Mouse (Mus musculus): Measurements from ENCODE around the gene Ripply2.
A peak's percentile ranks its signal among the peaks of the same experiment; 100 is the strongest.
"Not testable (repeated sequence)": the region's sequence is repeated elsewhere in the genome, so short reads cannot be mapped to it uniquely, and the experiment has no call there.

Ripply2 gene

DNA sequence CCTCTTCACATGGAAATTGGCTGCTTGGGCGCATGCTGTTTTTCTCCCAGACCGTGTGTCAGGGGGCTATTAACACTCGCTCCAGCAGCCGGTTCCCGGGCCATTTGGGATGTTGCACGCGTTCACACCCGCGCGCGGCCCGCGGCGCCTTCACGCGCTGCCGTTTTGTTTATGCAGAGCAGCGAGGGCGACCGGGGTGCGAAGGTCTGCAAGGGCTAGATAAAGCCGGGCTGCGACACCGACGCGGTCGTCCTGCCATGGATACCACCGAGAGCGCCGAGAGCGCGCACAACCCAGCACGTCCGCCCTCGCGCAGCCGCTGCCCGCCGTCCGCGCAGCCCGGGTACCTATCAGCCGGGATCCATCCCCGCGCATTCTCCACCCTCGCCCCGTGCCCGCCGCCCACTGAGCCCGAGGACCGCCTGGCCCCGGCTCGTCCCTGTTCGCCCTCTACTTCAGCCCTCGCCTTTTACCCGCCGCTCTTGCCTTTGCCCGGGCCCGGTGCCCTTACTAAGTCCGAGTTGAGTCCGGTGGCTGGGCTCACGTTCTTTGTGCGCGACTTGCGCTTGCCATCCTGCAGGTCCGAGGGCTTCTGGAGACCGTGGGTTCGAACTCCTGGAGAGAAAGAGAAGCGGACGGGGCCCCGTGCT lies at the start of gene Ripply2:
Ripply2 (plus strand) TSS at position 250 of the 650 bp plus-strand sequence.
- DNase-seq = peak; percentile 18

DNA sequence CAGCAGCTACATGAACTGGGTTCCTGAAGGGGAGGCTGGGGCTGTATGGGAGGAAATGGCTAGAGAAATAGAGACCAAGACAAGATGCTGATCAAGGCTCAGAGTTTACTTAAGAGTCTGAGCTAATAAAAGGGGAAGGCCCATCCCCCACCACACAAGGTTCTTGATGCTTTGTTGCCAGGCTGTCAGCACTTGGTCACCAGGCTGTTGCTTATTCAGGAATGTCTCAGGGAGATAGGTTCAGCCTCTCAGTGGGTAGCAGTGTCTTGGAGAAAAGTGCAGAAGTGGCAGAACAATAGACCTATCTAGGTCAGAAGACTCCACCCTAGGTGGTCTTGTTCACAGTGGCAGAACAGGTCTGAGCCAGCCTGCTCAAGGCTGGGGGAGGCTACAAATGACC lies 42.9 kb upstream of the Ripply2 start:
- DNase-seq = not testable (repeated sequence)

DNA sequence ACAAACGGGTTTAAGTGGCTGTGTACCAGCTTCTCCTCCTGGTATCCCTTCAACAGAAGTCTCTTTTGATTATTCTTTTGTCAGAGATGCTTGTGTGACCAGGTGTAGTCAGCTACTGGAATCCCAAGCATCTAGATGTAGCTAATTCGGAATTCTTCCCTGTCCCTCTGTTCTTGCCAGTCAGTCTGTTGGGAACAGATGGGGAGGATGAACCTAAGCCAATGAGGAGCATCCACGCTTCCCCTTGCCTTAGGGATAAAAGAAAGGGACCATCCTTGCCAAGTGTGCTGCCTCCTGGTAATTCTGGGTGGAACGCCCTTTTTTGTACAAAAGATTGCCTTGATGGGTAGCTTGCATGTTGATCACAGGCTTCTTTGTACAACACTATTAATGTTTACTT lies 41.8 kb upstream of the Ripply2 start:
- no peak for DNase-seq

DNA sequence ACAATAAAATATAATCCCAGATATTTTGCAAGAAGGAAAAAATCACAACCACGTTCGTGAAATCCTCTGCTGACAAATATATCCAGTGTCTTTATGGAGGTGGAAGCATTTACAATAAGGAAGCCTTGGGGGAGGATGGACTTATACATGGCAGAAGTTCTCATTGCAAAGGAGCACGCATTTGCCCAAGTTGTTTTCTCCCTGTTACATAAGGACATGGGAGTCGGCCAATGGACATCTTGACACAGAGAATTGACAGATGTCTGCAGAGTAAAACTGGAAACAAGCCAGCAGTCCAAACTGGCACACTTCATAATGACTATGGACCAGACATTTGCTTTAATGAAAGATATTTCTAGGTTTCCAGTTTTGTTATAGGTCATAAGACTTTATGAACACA lies 38.4 kb upstream of the Ripply2 start:
- DNase-seq = no peak

DNA sequence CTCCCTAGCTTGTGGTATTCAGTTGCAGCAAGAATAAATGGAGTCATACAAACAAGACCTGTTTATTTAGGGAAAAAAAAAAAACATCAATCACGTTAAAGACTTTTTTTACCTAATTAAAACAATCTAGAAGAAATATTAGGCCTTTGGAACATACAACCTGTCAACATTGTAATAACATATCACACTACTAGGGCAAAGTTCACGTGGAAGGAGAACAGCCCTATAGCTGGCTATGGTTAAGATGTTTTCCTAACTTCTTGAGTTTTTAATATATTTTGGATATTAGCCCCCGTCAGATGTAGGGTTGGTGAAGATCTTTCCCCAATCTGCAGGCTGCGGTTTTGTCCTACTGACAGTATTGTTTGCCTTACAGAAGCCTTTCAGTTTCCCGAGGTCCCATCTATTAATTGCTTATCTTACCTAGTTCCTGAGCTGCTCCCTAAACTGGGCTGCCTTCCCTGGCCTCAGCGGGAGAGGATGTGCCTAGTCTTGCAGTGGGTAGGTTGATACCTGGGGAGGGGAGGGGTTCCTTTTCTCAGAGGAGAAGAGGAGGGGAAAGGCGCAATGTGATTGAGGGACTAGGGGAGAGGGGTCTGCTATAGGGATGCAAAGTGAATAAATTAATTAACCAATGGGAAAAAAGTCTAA lies 37.0 kb upstream of the Ripply2 start:
- DNase-seq = no peak

DNA sequence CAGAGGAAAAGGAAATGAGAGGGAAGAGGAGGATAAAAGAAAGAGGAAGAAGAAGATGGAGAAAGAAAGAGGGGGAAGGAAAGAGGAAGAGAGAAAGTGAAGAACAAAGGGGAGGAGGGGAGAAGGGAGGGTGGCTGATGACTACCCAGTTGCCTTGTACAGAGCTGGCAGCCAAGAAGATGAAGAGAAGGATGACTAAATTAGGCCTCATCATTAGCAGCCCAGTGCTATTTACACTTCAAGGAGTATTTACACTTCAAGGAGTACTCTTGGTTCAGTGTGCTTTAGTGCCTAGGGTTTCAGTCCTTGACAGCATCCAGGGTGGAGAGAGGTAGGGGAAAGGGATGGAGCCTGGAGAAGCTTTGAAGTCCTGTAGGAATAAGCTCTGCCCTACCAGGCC lies 35.3 kb upstream of the Ripply2 start:
- no peak for DNase-seq

DNA sequence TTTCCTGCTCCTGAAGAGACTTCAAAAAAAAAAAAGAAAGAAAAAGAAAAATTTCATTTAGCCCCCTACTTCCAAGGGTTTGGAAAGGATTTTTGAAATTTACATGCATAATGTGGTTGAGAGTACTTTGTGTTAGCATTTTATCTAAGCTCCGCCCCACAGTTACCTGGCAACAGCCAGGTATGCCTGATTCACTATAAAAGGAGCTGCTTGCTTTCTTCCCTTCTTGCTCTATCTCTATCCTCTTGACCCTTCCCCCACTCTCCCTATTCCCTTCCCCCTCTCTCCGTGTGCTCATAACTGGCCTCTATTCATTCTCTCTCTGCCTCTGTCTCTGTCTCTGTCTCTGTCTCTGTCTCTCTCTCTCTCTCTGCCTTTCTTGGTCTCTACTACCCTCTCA lies 34.4 kb upstream of the Ripply2 start:
- DNase-seq = no peak

DNA sequence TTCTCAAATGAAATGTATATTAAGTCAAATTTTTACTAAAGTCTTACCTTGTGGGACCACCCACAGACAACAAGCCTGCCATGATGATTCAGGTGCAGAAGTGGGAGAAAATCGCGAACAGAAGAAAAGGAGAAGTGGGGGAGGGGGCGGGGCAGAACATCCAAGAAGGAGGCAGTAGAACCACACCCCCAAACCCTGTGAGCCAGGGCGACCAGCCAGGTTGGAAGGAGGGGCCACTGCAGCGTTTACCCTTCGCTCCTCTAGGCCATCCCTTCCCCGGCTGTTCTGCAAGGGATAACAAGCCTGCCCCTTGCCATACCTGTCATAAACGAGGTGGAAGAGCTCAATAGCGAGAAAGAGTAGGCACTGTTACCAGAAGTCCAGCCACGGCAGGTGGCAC lies 33.8 kb upstream of the Ripply2 start:
- no peak for DNase-seq

DNA sequence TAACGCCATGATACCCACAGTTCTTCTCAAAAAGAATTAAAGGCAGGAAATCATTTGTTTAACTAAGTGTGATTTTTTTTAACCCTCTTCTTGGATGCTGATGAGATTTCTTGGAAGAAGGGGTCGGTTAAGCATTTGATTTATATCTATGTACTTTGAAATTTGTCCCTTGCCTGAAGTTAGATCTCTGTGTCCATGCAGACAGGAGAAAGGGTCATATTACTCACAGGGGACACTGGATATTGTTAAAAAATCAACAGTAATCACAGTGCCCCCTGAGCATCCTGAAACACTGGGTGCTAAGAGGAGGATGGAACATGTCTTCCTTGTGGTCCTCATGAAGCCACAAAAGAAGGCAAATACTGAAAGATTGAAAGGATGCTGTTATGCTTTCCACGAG lies 30.8 kb upstream of the Ripply2 start:
- no peak for DNase-seq

DNA sequence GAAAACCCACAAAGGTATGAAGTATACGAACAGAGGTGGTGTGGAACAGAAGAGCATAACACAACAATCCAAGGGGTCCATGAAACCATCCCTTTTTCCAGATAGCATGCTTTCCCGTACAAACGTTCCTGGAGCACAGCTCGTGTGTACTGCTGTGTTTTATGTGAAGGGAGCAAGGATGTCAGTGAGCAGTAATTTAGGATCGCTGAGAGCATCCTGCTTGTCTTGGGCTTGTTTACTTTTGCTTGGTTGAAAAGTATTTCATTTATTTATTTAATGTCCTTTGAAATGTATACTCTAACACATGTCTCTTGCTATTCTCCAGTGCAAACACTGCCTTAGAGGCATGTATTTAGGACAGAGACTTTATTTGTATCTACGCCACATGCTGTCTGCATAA lies 30.2 kb upstream of the Ripply2 start:
- DNase-seq = no peak

DNA sequence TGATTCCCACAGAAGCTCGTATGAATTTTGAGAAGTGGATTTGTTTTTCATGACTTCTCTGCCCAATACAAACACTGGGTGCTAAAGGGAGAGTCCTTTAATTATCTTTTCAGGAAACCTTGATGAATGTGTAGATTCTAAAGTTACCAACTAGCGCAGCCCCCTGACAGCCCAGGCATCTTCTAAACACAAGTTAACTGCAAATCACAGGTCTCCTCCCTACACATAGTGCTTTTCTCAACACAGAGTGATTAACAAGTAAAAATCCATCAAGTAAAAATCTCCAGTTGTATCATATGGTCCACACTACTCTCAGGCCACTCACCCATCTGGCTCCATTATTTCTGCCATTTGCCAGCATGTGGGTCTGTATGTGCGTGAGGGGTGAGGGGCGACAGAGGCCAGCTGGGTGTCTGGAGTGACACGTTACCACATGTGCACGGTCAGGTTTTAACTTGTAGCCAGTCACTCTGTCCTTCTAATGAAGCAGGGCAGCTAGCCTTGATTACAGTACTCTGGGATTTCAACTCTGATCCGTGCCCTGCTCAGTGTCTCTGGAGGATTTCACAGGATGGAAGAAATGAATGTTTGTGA lies 28.5 kb upstream of the Ripply2 start:
- DNase-seq = no peak

DNA sequence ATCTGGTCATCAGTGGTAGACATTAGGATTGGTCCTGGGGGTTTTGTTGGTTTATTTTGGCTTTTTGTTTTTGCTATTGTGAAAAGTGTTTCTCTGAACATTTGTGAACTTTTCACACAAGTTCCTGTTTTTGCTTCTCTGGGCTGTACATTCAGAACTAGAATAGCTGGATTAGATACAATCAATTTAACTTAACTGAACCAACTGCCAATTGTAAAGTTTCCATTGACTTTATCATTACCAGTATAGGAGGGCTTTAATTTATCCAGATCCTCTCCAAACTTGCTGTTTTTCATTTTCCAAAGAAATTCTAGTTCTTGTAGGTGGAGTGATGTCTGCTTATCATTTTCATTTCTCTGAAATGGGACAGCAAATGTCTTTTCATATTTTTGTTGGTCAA lies 25.5 kb upstream of the Ripply2 start:
- DNase-seq = no peak

DNA sequence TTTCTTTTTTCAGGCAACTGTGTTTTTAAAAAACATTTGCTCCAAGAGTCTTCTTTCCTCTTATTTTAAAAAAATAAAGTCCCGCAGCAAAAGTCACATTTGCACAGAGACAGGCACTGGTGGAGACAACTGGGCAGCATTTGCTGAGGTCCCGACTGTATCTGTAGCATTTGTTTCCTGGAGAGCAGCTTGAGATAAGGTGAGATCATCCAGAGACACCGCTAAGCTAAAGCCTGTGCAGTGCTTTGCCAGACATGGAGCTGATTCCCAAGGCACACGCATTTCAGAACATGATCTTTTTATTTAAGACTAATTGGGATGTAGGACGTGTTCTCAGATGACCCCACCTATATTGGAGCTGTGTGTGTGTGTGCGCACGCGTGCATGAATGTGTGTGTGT lies 23.6 kb upstream of the Ripply2 start:
- no peak for DNase-seq

DNA sequence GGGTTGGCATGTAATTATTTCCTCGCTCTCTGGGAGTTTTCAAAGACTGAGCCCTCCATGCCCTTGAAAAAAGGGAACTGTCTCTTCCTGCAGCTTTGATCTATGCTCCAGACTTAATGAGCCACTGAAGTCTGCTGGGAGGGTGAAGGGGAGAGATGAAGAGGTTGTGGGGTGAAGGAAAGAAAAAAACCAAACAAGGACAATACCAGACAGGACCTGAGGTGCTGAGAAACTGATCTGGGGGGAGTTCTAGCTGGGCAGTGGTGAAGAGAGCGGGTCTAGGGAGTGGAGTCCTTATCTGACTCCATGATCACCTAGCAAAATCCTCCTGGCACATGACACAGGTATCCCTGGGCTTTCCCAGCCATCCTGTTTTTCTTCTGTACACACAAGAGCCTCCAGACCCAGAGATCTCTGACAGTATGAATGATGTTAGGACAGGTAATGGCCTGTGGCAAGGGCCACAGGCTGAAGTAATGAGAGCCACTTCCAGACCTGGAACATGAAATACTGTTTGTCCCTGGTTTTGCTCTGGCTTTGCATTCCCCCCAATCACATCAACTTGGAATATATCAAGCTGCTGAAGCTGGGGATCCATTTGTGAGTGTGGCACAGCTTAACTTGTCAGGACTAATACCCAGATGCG lies 18.2 kb upstream of the Ripply2 start:
- DNase-seq = no peak

DNA sequence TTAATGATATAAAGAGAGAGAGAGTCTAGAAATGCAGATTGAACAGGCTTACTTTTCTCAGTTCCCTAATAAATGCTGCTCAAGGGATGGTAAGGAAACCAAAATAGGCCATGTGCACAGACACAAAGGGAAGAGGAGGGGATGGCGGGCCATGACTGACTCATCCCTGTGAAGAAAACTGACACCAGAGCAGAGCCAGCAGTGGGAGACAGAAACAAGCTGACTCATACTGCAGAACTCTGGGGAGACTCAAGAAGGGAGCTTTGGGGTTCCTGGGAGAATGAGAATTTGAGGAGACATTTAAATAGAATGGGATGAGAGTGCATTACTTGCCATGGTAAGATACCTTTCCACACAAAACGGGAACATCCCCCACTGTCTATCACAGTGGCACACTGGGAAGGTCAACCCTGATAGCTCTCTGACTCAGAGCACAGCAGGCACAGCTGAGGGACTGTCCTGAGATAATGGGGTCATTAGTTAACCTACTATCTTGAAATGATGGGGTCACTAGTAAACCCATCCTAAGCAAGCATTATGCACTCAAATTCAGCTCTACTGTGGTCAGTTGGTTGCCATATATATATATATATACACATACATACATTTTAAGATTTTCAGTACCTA lies 15.3 kb upstream of the Ripply2 start:
- no peak for DNase-seq

DNA sequence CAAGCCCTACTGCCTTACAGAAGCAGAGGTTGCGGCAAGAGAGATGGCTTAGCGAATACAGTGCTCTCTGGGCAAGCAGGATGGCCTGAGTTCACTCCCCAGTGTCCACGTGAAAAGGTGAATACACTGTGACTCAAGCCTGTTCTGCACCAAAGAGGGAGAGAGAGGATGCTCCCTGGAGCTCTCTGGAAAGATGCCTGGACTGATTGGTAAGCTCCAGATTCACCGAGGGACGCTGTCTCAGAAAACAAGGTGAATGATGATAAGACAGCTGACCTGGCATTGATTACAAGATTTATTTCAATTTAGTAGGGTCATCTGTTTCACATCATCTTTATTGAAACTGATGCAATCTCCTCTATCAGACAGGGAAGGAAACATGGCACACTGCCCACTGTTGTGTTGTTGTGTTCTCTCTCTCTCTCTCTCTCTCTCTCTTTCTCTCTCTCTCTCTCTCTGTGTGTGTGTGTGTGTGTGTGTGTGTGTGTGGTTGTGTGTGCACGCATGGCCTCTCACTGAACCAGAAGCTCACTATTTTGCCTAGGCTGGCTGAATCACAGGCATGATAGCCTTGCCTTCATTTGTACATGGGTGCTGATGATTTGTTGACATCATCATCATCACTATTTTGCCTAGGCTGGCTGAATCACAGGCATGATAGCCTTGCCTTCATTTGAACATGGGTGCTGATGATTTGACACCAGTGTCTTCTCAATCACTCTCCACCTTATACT lies 10.5 kb upstream of the Ripply2 start:
- no peak for DNase-seq

DNA sequence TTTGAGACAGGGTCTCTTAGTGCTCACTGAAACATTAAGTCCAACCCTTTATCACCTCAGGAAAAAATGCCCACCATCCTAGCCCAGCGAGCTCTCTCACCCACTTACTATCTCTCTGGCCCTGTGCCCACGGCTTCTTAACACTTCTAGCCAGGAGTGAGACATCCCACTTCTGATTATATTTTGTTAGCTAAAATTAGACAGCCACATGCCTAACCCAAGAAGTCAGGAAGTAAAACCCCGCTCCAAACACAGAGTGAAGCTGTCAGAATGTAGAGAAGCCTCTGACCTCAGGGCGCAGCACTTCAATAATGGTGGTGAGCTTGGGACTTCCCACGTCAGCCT lies 9.9 kb upstream of the Ripply2 start:
- no peak for DNase-seq

DNA sequence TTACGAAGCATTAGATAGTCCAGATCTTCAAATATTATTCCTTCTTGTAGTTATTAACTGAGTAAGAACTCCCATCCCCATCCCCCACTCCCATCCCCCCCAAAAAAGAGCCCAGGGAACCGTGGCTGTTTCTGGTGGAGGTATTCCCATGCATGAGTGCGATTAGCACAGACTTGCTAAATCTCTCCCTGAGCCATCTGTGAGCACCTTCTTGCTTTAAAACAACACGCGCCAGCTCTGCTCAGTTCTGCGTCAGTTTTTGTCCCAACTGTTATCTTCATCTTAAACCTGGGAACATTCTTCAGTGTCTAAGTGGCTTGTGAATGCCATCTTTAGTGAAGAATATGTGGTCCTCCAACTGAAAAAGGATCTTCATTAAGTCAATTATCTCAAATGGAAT lies 6.8 kb upstream of the Ripply2 start:
- DNase-seq = no peak

DNA sequence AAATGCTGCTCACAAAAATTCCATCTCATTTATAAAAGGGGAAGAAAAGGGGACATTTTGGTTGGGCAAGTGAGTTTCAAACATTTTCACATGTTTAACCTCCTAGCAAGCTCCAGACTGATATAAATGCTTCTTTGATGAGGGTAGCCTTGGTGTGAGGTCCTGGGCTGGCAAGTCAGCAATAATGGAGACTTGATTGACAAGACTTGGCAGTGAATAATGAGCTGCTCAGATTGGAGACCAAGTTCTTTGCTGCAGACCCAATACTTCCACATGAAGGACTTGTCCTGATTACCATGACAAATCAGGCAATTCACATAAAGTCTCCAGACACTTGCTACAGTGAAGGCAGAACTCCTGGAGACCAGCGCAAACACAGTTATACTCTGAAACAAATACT lies 6.4 kb upstream of the Ripply2 start:
- no peak for DNase-seq

DNA sequence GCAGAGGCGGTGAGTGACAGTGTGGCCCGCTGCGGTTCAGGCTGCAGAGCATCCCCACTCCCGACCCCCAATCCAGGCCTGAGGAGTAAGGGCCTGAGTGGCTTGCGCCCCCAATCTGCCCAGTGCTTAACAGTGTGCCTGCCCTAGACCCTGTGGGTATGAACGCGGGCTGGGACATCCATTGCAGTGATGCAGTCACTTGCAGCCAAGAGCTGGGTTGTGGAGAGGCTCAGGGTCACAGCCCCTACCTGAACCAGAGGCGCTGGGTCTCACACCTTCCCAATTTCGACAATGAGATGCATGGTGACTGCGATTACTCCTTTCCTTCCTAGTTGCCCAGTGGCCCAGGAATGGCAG lies 579 bp downstream of the Ripply2 start:
- DNase-seq = peak; percentile 4

DNA sequence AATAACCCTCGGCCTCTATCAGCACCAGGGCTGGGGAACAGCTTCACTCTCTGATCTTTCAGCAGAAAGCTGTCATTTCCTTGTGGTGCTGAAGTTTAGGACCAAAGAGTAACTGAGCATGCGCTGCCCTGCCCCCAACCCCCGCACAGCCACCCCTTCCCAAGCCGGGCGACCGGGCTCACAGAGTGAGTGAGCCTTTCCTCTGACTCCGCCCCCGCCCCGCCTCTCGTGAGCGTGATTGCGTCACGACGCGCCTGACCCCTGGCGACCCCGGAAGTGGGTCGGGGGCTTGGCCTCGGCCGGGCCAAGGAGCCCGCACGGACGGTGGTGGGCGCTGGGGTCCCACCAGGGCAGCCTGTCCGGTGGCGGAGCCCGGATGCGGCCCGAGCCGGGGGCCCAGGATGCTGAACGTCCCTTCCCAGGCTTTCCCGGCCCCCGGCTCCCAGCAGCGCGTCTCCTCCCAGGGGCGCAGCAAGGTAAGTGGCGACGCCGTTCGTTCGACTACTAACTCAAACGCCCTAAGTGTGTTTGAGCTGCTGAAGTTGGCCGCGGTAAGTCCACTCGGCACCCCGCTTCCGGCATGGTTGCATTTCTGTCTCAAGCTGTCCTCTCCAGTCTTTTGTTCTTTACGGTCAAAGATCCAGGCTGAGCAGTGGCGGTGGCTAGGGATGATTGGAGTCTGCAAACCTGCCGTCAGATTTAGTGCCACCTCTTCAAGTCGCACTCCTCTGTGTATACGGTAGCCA lies 6.6 kb downstream of the Ripply2 start, which contains the start of gene Cyb5r4:
Cyb5r4 (plus strand) TSS at position 237 of the 746 bp plus-strand sequence.
- DNase-seq = peak; percentile 99

DNA sequence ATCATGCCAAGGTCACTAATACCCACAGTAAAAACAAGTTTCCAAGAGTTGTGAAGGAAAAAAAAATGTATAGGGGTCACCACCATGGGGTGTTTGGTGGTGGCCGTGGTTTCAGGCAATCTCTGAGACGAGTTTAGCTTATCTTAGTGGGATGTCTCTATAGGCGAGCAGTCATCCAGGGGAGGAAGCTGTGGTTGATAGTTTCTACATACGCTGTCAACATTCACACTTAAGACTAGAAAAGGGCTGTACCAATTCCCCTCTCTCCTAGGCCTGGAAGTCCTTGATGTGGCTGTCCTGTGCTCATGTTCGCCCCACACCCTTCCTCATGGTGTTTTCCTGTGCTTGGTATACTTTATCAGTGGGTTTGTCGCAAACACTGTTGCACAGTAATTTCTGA lies 10.4 kb downstream of the Ripply2 start:
- peak; percentile 6 for DNase-seq
